Mouse (Mus musculus): ENCODE results near the gene Cyp4f15.

DNA sequence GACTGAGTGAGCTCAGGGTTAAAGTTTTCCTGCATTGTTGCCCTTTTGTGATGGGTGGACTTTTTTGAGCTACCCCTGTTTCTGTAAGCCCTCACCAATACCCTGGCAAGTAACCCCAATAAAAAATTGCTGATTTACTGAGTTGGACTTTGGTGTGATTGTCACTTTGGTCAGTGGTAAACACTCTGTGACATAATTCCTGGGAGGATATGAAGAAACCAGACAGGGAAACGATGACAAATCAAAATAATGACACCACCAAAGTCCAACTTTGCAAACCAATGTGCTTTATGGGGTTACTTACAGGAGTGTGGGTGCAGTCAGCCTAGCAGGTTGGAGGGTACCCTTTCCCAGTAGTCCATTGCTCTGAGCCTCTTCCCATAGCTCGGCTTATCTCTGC lies 48.3 kb upstream of the Cyp4f15 start:
- TF ChIP-seq POLR2A (IDR thresholded peaks at IDR 0.05; ENCODE audit: borderline replicate concordance, extremely low read depth, low read depth, low read length) (no peak), CTCF (IDR thresholded peaks at IDR 0.05; ENCODE audit: insufficient read depth, low read length) (no peak)
